Mouse (Mus musculus) liver, embryonic 11.5 days (tissue): ENCODE data around the gene Map1b. TPM values are rescaled to one million over a fixed set of nuclear protein-coding genes. Genes with fewer than 3 reads are reported as not detected.

ENCODE experiments used
- ATAC-seq: fragments of 200-750 bp; cut with Nextera tagmentation; replicated peaks from 2 replicates; pipeline ENCODE4 v1.8.0; 2017; ENCODE audit warnings: moderate number of reproducible peaks, mild to moderate bottlenecking, moderate TSS enrichment, moderate library complexity; ENCODE audit not compliant: low FRiP score
- DNase-seq: peaks from one replicate; pipeline ENCODE4 v3.0.0-alpha.2; 2017; ENCODE audit warnings: low spot score
- H3K27ac ChIP-seq: fragments of 300-500 bp; sonication (generic); 2 replicates; pipeline ENCODE4 v1.5.1; 2014; ENCODE audit warnings: mild to moderate bottlenecking, low read depth, low read length, control low read depth
- H3K27me3 ChIP-seq: fragments of 300-500 bp; sonication (generic); replicated peaks from 2 replicates; pipeline ENCODE4 v1.6.1; 2014; ENCODE audit warnings: low read length, mixed read lengths; ENCODE audit not compliant: control insufficient read depth, insufficient read depth
- H3K36me3 ChIP-seq: fragments of 300-500 bp; sonication (generic); 2 replicates; pipeline ENCODE4 v1.6.1; 2014; ENCODE audit warnings: mild to moderate bottlenecking, low read length, moderate library complexity, mixed read lengths; ENCODE audit not compliant: control insufficient read depth, insufficient read depth
- H3K4me1 ChIP-seq: fragments of 300-500 bp; sonication (generic); replicated peaks from 2 replicates; pipeline ENCODE4 v1.6.1; 2014; ENCODE audit warnings: low read length, mixed read lengths; ENCODE audit not compliant: control insufficient read depth, insufficient read depth
- H3K4me2 ChIP-seq: fragments of 300-500 bp; sonication (generic); 2 replicates; pipeline ENCODE4 v1.6.1; 2014; ENCODE audit warnings: mild to moderate bottlenecking, control low read depth, moderate library complexity
- H3K4me3 ChIP-seq: fragments of 300-500 bp; sonication (generic); 2 replicates; pipeline ENCODE4 v1.5.1; 2014; ENCODE audit warnings: low read depth, low read length, control low read depth
- H3K9ac ChIP-seq: fragments of 300-500 bp; sonication (generic); 2 replicates; pipeline ENCODE4 v1.6.1; 2014; ENCODE audit warnings: low read depth, low read length, control low read depth
- H3K9me3 ChIP-seq: fragments of 300-500 bp; sonication (generic); 2 replicates; pipeline ENCODE4 v1.6.1; 2016; ENCODE audit warnings: low read length, inconsistent platforms, mixed read lengths; ENCODE audit not compliant: control insufficient read depth
- WGBS: fragments of 180-500 bp; shearing (Covaris S2); extraction: QIAGEN DNeasy Blood & Tissue Kit; methylation state at CpG from one replicate; pipeline ENCODE4 v1.1.7; 2014; 5-methylcytosine and 5-hydroxymethylcytosine counted together
- polyA plus RNA-seq: library from polyadenylated mRNA; unstranded; fragments of >200 nt; fragmentation: Nextera tagmentation; extraction: Ambion mirVana; gene quantifications from 2 replicates; pipeline ENCODE4 v1.2.1, GENCODE M21; 2014

Gene Map1b
- polyA plus RNA-seq, 1 experiment from 2014 or later: 39.6 TPM

DNA sequence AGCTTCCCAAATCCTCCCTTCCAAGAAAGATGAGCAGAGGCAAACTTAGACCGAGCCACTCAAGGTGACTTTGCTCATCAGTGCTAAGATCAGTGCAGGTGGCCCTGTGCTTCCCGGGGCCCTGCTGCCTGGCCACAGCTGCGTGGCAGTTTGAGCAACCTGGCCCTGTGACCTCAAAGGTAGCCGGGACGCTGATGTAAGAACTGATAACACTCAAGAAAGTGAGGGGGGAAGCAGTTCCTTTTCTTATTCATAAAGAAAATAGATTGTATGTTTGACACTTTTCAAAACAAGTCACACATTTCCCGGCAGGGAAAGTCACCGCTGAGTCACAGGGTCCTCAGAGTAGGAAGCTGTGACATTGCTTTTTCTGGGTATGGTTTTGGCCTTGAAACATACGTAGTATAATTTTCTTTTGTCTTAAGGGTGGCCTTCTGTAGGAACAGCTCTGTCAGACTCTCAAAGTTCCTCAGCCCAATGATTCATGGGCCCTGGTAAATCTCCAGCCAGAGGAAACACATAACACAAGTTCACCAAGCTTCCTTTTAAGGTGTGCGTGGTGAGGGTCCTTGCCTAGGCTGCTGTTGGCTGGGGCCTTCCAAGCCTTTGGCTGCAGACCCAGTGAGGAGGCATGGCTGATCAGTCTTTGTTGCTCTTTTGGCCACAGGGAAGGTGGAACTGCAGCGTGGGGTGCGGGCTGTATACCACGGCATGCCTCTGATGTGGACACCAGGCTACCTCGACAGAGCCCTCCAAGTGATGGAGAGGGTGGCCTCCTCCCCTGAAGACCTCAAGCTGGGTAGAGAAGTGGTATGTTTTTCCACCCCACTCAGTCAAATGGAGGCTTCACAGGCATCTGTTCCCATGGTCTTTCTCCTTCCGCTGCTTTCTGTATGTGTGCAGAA is 105.5 kb downstream of the Map1b start:
- H3K27me3 ChIP-seq: no peaks in the 10 kb centered on the region
- no peak overlapping the region for H3K9ac ChIP-seq
- no peak overlapping the region for H3K4me2 ChIP-seq
- no peak for ATAC-seq
- no peaks in the 10 kb centered on the region for H3K4me1 ChIP-seq
- DNase-seq: no peak
- H3K36me3 ChIP-seq: peaks cover 16% of the 10 kb centered on the region; the same call in 1 of the 2 replicates
- H3K4me3 ChIP-seq: no peak overlapping the region
- H3K9me3 ChIP-seq: no peaks in the 10 kb centered on the region
- 88% methylated on average over 14 of the region's 14 CpGs for WGBS
- no peak overlapping the region for H3K27ac ChIP-seq

DNA sequence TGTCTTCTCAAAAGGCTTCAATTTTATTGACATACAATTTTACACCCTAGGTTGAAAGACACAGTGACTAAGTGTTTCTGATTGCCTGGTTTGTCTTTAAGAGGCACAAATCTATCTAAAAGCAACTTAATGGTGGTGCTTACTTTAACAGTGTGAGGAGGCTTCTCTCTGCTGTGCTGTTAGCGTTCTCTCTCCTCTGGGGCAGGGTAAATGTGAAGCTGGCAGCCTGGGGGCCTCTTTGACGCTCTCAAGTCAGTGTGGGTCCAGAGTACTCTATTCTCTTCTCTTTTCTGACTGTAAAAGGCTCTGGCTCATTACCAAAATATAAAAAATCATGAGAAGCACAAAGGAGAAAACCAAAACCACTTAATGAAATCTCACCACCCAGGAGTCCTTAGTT is 107.1 kb downstream of the Map1b start:
- H3K36me3 ChIP-seq: peaks cover 14% of the 10 kb centered on the region; the same call in 1 of the 2 replicates
- ATAC-seq (no peak), DNase-seq (no peak)
- H3K9ac ChIP-seq: no peak overlapping the region
- no peak overlapping the region for H3K4me2 ChIP-seq
- no peaks in the 10 kb centered on the region for H3K27me3 ChIP-seq
- 75% methylated on average over 2 of the region's 2 CpGs for WGBS
- no peaks in the 10 kb centered on the region for H3K4me1 ChIP-seq
- H3K4me3 ChIP-seq: no peak overlapping the region
- no peaks in the 10 kb centered on the region for H3K9me3 ChIP-seq
- no peak overlapping the region for H3K27ac ChIP-seq

DNA sequence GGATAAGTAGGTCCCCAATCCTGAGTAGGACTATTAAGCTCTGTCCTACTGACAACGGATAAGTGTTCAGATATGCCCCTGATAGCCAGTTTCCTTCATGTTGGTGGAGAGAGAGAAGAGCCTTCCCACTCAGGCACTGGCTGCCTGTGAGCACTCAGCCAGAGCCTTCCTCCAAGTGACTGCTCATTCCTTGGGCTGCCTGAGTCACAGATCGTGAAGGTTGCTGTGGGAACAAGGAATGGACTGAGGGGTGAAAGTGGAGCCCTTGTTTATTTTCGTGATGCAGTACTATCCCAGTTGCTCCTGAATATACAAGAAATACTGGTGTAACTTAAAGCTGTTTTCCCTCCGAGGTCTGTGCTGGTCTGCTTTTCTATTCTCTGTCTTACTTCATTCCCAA is 117.0 kb downstream of the Map1b start:
- ATAC-seq: no peak
- Histone ChIP-seq H3K9ac (no peak overlapping the region), H3K9me3 (no peaks in the 10 kb centered on the region), H3K4me3 (no peak overlapping the region), H3K27ac (no peak overlapping the region), H3K27me3 (no peaks in the 10 kb centered on the region), H3K4me1 (no peaks in the 10 kb centered on the region), H3K36me3 (peaks cover 3% of the 10 kb centered on the region; the same call in 1 of the 2 replicates), H3K4me2 (no peak overlapping the region)
- WGBS: 72% methylated on average over 4 of the region's 4 CpGs
- DNase-seq: no peak

DNA sequence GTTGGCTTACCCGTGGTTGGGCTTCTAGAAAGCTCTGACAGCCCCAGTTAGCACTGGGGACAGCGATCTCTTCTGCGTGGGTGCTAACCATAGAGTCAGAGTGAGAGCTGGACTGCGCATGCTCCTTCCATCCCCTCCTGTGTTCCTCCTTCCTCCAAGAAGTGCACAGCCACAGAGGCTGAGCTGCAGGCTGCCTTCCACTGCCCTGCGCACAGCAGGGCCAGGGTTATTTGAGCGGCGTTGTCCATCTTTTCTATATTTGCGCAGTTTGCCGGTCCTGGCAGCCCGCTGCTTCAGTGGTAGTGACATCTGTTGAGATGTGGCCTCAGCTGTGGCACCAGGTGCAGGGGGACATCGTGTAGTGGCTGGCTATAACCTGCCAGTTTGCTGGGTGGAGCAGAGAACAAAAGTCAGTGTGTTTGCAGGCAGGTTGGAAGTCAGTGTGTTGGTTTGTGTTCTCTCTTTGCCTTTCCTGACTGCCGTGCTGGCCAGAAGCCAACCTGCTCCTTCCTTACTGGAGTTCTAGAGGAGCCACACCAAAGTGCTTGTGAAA is 118.1 kb downstream of the Map1b start:
- Histone ChIP-seq H3K4me1 (no peaks in the 10 kb centered on the region), H3K27me3 (no peaks in the 10 kb centered on the region), H3K4me3 (no peak overlapping the region), H3K36me3 (peaks cover 3% of the 10 kb centered on the region; the same call in 1 of the 2 replicates), H3K27ac (no peak overlapping the region), H3K9me3 (no peaks in the 10 kb centered on the region), H3K9ac (no peak overlapping the region), H3K4me2 (no peak overlapping the region)
- ATAC-seq: no peak
- WGBS: 92% methylated on average over 12 of the region's 12 CpGs
- no peak for DNase-seq

DNA sequence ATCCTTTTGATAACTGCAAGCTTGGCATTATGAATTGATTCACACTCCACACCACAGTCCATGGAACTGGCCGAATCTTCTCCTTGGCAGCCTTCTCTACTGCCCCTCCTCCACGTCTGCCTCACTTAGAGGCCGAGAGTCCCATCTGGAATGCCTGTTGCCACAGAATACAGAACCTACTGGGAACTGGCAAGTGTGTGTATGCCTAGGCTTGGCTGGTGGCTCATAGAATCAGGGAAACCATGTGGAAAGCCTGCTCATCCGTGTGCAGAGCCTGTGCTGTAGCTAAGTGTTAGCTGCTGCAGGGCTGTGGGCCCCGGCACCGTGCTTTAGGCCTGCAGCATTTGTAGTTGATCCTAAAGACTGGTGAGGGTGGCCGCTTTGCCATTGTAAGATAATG is 119.1 kb downstream of the Map1b start:
- no peak for ATAC-seq
- no peak overlapping the region for H3K4me2 ChIP-seq
- H3K36me3 ChIP-seq: peaks cover 3% of the 10 kb centered on the region; the same call in 1 of the 2 replicates
- H3K9me3 ChIP-seq: no peaks in the 10 kb centered on the region
- H3K4me1 ChIP-seq: no peaks in the 10 kb centered on the region
- DNase-seq: no peak
- H3K27me3 ChIP-seq: no peaks in the 10 kb centered on the region
- no peak overlapping the region for H3K4me3 ChIP-seq
- 83% methylated on average over 7 of the region's 7 CpGs for WGBS
- no peak overlapping the region for H3K27ac ChIP-seq
- no peak overlapping the region for H3K9ac ChIP-seq

DNA sequence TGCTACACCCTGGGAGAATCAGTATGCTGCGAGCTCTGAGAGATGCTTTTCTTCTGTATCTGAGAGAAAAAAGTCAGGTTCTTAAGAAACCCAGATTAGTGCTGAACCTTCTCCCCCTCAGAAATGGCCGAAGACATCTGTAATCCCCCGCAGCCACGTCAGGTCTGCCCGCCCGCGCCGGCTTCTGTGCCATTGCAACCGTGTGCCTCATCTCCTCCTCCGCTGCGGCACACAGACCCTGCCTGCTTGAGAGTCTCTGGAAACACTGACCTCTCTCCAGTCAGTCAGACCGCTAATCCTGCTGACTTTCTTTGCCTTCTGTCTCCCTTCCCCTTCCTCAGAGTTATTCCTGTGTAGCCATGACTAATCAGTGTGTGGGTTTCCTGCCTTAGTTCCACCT is 120.8 kb downstream of the Map1b start:
- DNase-seq: no peak
- no peak for ATAC-seq
- H3K4me3 ChIP-seq: no peak overlapping the region
- H3K9me3 ChIP-seq: no peaks in the 10 kb centered on the region
- H3K4me1 ChIP-seq: no peaks in the 10 kb centered on the region
- H3K27me3 ChIP-seq: no peaks in the 10 kb centered on the region
- H3K36me3 ChIP-seq: peaks cover under 1% of the 10 kb centered on the region; the same call in 1 of the 2 replicates
- 81% methylated on average over 12 of the region's 12 CpGs for WGBS
- H3K4me2 ChIP-seq: no peak overlapping the region
- no peak overlapping the region for H3K27ac ChIP-seq
- no peak overlapping the region for H3K9ac ChIP-seq

DNA sequence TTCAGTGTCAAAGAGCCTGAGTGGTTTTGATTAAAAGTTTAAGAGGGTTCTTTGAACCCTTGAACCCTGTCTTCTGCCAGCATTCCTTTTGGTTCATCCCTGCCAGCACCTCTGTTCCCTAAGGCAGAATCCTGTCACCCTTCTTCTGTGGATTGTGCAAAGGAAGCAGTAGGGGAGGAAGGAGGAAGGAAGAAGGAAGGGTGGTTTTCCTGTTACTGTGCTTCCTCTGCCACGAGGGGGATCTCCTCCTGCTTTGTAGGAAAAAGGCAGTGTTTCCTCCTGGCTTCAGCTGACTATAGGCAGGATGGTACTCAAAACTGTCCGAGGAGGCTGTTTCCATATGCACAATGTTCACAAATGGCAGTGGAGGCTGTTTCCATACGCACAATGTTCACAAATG is 121.6 kb downstream of the Map1b start:
- no peak for DNase-seq

DNA sequence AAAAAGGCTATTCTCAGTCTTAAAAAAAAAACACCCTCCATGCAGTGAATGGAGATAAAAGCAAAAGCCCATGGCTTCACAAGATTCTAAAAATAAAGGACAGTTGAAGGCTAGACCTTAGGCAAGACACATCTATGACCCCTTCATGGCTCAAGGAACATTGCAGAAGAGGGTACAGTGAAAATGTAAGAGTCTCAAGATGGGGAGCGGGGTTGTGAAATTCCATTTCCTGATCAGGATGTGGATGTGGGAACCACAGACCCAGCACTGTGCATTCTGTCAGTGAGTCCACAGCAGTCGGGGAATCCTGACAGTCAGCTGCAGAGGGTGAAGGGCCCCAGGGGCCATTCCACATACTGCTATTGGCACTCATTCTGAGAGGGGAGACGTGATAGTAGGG is 123.2 kb downstream of the Map1b start:
- Histone ChIP-seq H3K4me2 (no peak overlapping the region), H3K4me3 (no peak overlapping the region), H3K27me3 (no peaks in the 10 kb centered on the region), H3K9ac (no peak overlapping the region), H3K36me3 (no peaks in the 10 kb centered on the region), H3K9me3 (no peaks in the 10 kb centered on the region), H3K4me1 (no peaks in the 10 kb centered on the region), H3K27ac (no peak overlapping the region)
- 79% methylated on average over 3 of the region's 3 CpGs for WGBS
- no peak for DNase-seq
- ATAC-seq: no peak

More for the DNA sequence above, 121.6 kb downstream of the Map1b start:
- no peak for ATAC-seq
- Histone ChIP-seq H3K4me2 (no peak overlapping the region), H3K9me3 (no peaks in the 10 kb centered on the region), H3K9ac (no peak overlapping the region), H3K36me3 (no peaks in the 10 kb centered on the region), H3K4me3 (no peak overlapping the region), H3K27ac (no peak overlapping the region), H3K4me1 (no peaks in the 10 kb centered on the region), H3K27me3 (no peaks in the 10 kb centered on the region)
- 62% methylated on average over 3 of the region's 3 CpGs for WGBS

DNA sequence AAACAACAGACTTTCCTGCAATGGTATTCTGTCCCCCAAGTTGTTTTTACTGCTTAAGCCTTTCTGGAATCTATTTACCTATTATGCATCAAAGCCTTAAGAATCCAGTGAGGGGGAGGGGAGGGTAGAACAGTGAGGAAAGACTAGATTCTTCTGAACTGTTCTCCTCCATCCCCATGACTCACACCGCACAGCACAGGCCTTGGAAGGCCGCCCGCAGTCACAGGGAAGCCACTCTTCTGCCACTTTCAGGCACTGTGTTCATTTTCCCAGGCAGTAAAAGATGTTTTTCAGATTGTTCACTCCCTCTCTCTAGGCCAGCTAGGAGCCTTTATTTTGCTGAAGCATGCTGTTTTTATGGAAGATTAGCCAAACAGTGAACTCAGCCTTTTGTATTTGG is 124.9 kb downstream of the Map1b start:
- no peaks in the 10 kb centered on the region for H3K36me3 ChIP-seq
- no peaks in the 10 kb centered on the region for H3K9me3 ChIP-seq
- H3K4me2 ChIP-seq: no peak overlapping the region
- no peak overlapping the region for H3K4me3 ChIP-seq
- WGBS: 90% methylated on average over 3 of the region's 3 CpGs
- no peak overlapping the region for H3K9ac ChIP-seq
- H3K27ac ChIP-seq: no peak overlapping the region
- DNase-seq (no peak), ATAC-seq (no peak)
- H3K4me1 ChIP-seq: no peaks in the 10 kb centered on the region
- no peaks in the 10 kb centered on the region for H3K27me3 ChIP-seq
